Mouse (Mus musculus): Measurements from ENCODE around the gene Nfasc. TPM values are rescaled to one million over a fixed set of nuclear protein-coding genes. Genes with fewer than 3 reads are reported as not detected.

Nfasc gene
- polyA plus RNA-seq, 1 experiment from 2014 or later: 45.3 TPM

GRCm38 (mm10) chr1:132595741-132596140 is 145.9 kb downstream of the Nfasc start:
- Histone ChIP-seq H3K4me2 (no peak overlapping the region), H3K4me1 (replicated peaks) (peaks cover 7% of the 10 kb centered on the region), H3K27ac (no peak overlapping the region), H3K36me3 (peaks cover 59% of the 10 kb centered on the region), H3K9ac (no peak overlapping the region), H3K4me3 (no peak overlapping the region), H3K9me3 (no peaks in the 10 kb centered on the region), H3K27me3 (no peaks in the 10 kb centered on the region)
- 46% methylated on average over 6 of the region's 6 CpGs for WGBS
- no peak for ATAC-seq (ENCODE audit: low FRiP score)

GRCm38 (mm10) chr1:132594587-132594986 is 147.0 kb downstream of the Nfasc start:
- 9% methylated on average over 4 of the region's 4 CpGs for WGBS
- Histone ChIP-seq H3K36me3 (peaks cover 49% of the 10 kb centered on the region), H3K4me1 (replicated peaks) (peaks cover 7% of the 10 kb centered on the region), H3K27ac (peak overlapping the region; percentile 25; the same call in 1 of the 2 replicates), H3K4me3 (no peak overlapping the region), H3K27me3 (no peaks in the 10 kb centered on the region), H3K4me2 (no peak overlapping the region), H3K9ac (no peak overlapping the region), H3K9me3 (no peaks in the 10 kb centered on the region)
- peak; percentile 75 for ATAC-seq (ENCODE audit: low FRiP score)

- Histone ChIP-seq H3K9ac (no peak overlapping the region), H3K36me3 (peaks cover 35% of the 10 kb centered on the region), H3K4me3 (no peak overlapping the region), H3K4me1 (replicated peaks) (peaks cover 15% of the 10 kb centered on the region), H3K27ac (no peak overlapping the region), H3K9me3 (no peaks in the 10 kb centered on the region), H3K4me2 (no peak overlapping the region), H3K27me3 (no peaks in the 10 kb centered on the region)
- WGBS: 86% methylated on average over 5 of the region's 5 CpGs
- no peak for ATAC-seq (ENCODE audit: low FRiP score)
Measured at GRCm38 (mm10) chr1:132592145-132592544, 149.5 kb downstream of the Nfasc start.

GRCm38 (mm10) chr1:132591399-132591930 is 150.1 kb downstream of the Nfasc start:
- peaks cover 22% of the 10 kb centered on the region for H3K4me1 ChIP-seq (replicated peaks)
- no peak overlapping the region for H3K4me2 ChIP-seq
- H3K27me3 ChIP-seq: no peaks in the 10 kb centered on the region
- 84% methylated on average over 11 of the region's 11 CpGs for WGBS
- ATAC-seq (ENCODE audit: low FRiP score): no peak
- peaks cover 31% of the 10 kb centered on the region for H3K36me3 ChIP-seq
- H3K27ac ChIP-seq: no peak overlapping the region
- H3K9me3 ChIP-seq: no peaks in the 10 kb centered on the region
- no peak overlapping the region for H3K9ac ChIP-seq
- no peak overlapping the region for H3K4me3 ChIP-seq

GRCm38 (mm10) chr1:132586679-132587201 is 154.9 kb downstream of the Nfasc start:
- Histone ChIP-seq H3K9me3 (no peaks in the 10 kb centered on the region), H3K36me3 (peaks cover 22% of the 10 kb centered on the region), H3K27ac (peak overlapping the region; percentile 58; the same call in 1 of the 2 replicates), H3K4me1 (replicated peaks) (peaks cover 62% of the 10 kb centered on the region), H3K4me3 (no peak overlapping the region), H3K27me3 (no peaks in the 10 kb centered on the region), H3K9ac (no peak overlapping the region), H3K4me2 (no peak overlapping the region)
- WGBS: 51% methylated on average over 15 of the region's 15 CpGs
- ATAC-seq (ENCODE audit: low FRiP score): no peak

- no peak overlapping the region for H3K4me3 ChIP-seq
- no peak for ATAC-seq (ENCODE audit: low FRiP score)
- H3K27me3 ChIP-seq: no peaks in the 10 kb centered on the region
- H3K9me3 ChIP-seq: no peaks in the 10 kb centered on the region
- peak overlapping the region; percentile 58 for H3K27ac ChIP-seq
- H3K4me2 ChIP-seq: no peak overlapping the region
- H3K36me3 ChIP-seq: peaks cover 22% of the 10 kb centered on the region
- 0 out of 2 replicates have a peak overlapping the region, but pooled peaks have one; percentile 53 for H3K9ac ChIP-seq
- peaks cover 76% of the 10 kb centered on the region for H3K4me1 ChIP-seq (replicated peaks)
- WGBS: 23% methylated on average over 4 of the region's 4 CpGs
Measured at GRCm38 (mm10) chr1:132585376-132585775, 156.2 kb downstream of the Nfasc start.

GRCm38 (mm10) chr1:132582998-132583604 is 158.5 kb downstream of the Nfasc start:
- H3K27ac ChIP-seq: peak overlapping the region; percentile 92
- ATAC-seq (ENCODE audit: low FRiP score): peak; percentile 15; the same call in 1 of the 2 replicates
- H3K9me3 ChIP-seq: no peaks in the 10 kb centered on the region
- H3K36me3 ChIP-seq: peaks cover 34% of the 10 kb centered on the region
- peak overlapping the region; percentile 58 for H3K9ac ChIP-seq
- H3K4me3 ChIP-seq: no peak overlapping the region
- H3K4me2 ChIP-seq: no peak overlapping the region
- no peaks in the 10 kb centered on the region for H3K27me3 ChIP-seq
- WGBS: 76% methylated on average over 18 of the region's 18 CpGs
- peaks cover 82% of the 10 kb centered on the region for H3K4me1 ChIP-seq (replicated peaks)

GRCm38 (mm10) chr1:132581845-132582839 is 159.5 kb downstream of the Nfasc start:
- no peak overlapping the region for H3K4me3 ChIP-seq
- H3K9me3 ChIP-seq: no peaks in the 10 kb centered on the region
- H3K4me2 ChIP-seq: no peak overlapping the region
- peak overlapping the region; percentile 58 for H3K9ac ChIP-seq
- no peaks in the 10 kb centered on the region for H3K27me3 ChIP-seq
- ATAC-seq (ENCODE audit: low FRiP score): peak; percentile 69
- peak overlapping the region; percentile 92 for H3K27ac ChIP-seq
- H3K4me1 ChIP-seq (replicated peaks): peaks cover 77% of the 10 kb centered on the region
- 16% methylated on average over 14 of the region's 14 CpGs for WGBS
- peaks cover 33% of the 10 kb centered on the region for H3K36me3 ChIP-seq

- H3K4me2 ChIP-seq: no peak overlapping the region
- H3K9ac ChIP-seq: no peak overlapping the region
- H3K27ac ChIP-seq: peak overlapping the region; percentile 44; the same call in 1 of the 2 replicates
- no peak overlapping the region for H3K4me3 ChIP-seq
- ATAC-seq (ENCODE audit: low FRiP score): no peak
- WGBS: 88% methylated on average over 7 of the region's 7 CpGs
- H3K36me3 ChIP-seq: peaks cover 47% of the 10 kb centered on the region
- H3K4me1 ChIP-seq (replicated peaks): peaks cover 56% of the 10 kb centered on the region
- no peaks in the 10 kb centered on the region for H3K9me3 ChIP-seq
- H3K27me3 ChIP-seq: no peaks in the 10 kb centered on the region
Measured at GRCm38 (mm10) chr1:132580063-132580462, 161.5 kb downstream of the Nfasc start.

- no peaks in the 10 kb centered on the region for H3K27me3 ChIP-seq
- peaks cover 56% of the 10 kb centered on the region for H3K36me3 ChIP-seq
- no peak for ATAC-seq (ENCODE audit: low FRiP score)
- H3K9ac ChIP-seq: no peak overlapping the region
- H3K27ac ChIP-seq: no peak overlapping the region
- H3K4me2 ChIP-seq: no peak overlapping the region
- no peak overlapping the region for H3K4me3 ChIP-seq
- no peaks in the 10 kb centered on the region for H3K9me3 ChIP-seq
- H3K4me1 ChIP-seq (replicated peaks): peaks cover 33% of the 10 kb centered on the region
- WGBS: 94% methylated on average over 8 of the region's 8 CpGs
Measured at GRCm38 (mm10) chr1:132576845-132577244, 164.8 kb downstream of the Nfasc start.

GRCm38 (mm10) chr1:132572851-132573250 is 168.7 kb downstream of the Nfasc start:
- no peak overlapping the region for H3K4me2 ChIP-seq
- H3K4me1 ChIP-seq (replicated peaks): peaks cover 28% of the 10 kb centered on the region
- WGBS: 91% methylated on average over 7 of the region's 7 CpGs
- H3K27ac ChIP-seq: no peak overlapping the region
- peaks cover 54% of the 10 kb centered on the region for H3K36me3 ChIP-seq
- H3K9ac ChIP-seq: no peak overlapping the region
- ATAC-seq (ENCODE audit: low FRiP score): no peak
- no peaks in the 10 kb centered on the region for H3K27me3 ChIP-seq
- no peak overlapping the region for H3K4me3 ChIP-seq
- H3K9me3 ChIP-seq: no peaks in the 10 kb centered on the region

- Histone ChIP-seq H3K4me2 (no peak overlapping the region), H3K36me3 (peaks cover 42% of the 10 kb centered on the region), H3K27me3 (no peaks in the 10 kb centered on the region), H3K9me3 (no peaks in the 10 kb centered on the region), H3K9ac (no peak overlapping the region), H3K4me3 (no peak overlapping the region), H3K4me1 (replicated peaks) (peaks cover 34% of the 10 kb centered on the region), H3K27ac (no peak overlapping the region)
- 100% methylated on average over 1 of the region's 1 CpGs for WGBS
- ATAC-seq (ENCODE audit: low FRiP score): no peak
Measured at GRCm38 (mm10) chr1:132571613-132572012, 170.0 kb downstream of the Nfasc start.

Data from hindbrain, embryonic 13.5 days (tissue).